ENCODE assay signal across 19 mouse cellular contexts in the genomic region with DNA sequence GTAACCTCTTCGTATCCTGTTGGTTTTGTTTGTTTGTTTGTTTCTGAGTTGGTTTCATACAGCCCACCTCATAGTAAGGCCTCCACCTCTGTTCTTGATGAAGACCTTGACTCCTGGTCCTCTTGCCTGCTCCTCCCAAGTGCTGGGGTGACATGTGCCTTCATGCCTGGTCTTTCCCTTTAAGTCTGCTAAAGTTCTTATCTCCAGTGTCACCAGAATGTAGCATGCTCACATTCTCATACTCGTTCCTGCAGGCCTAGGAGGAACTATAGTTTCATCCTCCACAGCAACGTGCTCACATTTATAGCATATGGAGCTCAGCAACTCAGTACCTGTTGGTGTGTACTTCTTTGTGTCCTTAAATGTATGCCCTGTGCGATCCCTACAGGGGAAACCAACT.
"Had no signal": no experiment of that assay in that cellular context is flagged by ENCODE, and none has a peak within 500 bp of the region (broad histone marks: within the 10 kb centered on the region; RNA-seq: fewer than 3 reads in every experiment).

No protein-coding gene starts in this region.

- H3K9ac ChIP-seq: lung, embryonic 15.5 days; neural tube, embryonic 13.5 days; neural tube, embryonic 15.5 days had no signal

- H3K4me2 ChIP-seq: lung, embryonic 15.5 days; neural tube, embryonic 13.5 days; neural tube, embryonic 15.5 days had no signal

- H3K9me3 ChIP-seq: lung, embryonic 15.5 days; midbrain, embryonic 10.5 days; neural tube, embryonic 13.5 days; neural tube, embryonic 15.5 days had no signal

- H3K27ac ChIP-seq: lung, embryonic 15.5 days; midbrain, embryonic 10.5 days; neural tube, embryonic 13.5 days; neural tube, embryonic 15.5 days had no signal

- H3K4me3 ChIP-seq: lung, embryonic 15.5 days; midbrain, embryonic 10.5 days; myocyte; neural tube, embryonic 13.5 days; neural tube, embryonic 15.5 days had no signal

- DNase-seq: lung, adult 2 months; lung, postnatal 14 days; lung, postnatal 4 days; midbrain, embryonic 14.5 days; retina, postnatal 1 day; right cerebral cortex, adult 18-20 months; right cerebral cortex, postnatal 25 days; right cerebral cortex, postnatal 4 days; spleen, adult 18-20 months; thymus, adult 18-20 months; thymus, postnatal 14 days; thymus, postnatal 36 days had no signal

- H3K27me3 ChIP-seq: lung, embryonic 15.5 days; neural tube, embryonic 13.5 days; neural tube, embryonic 15.5 days had no signal

- ATAC-seq: lung, postnatal 0 days; midbrain, embryonic 16.5 days had no signal
